Mouse (Mus musculus) MEL (cell line): ENCODE results near the gene Fam122a. TPM values are rescaled to one million over a fixed set of nuclear protein-coding genes. Genes with fewer than 3 reads are reported as not detected.

Source experiments
- DNase-seq: peaks from one replicate; pipeline ENCODE4 v3.0.0; 2011; ENCODE audit warnings: low read depth, low spot score
- H3K27ac ChIP-seq: 2 replicates; pipeline ENCODE4 v1.5.1; 2012; ENCODE audit warnings: low read depth, mild to moderate bottlenecking, control low read depth, low read length, moderate library complexity; ENCODE audit not compliant: control insufficient read depth
- H3K27me3 ChIP-seq, 2 experiments: fragments of 150-350 bp in 1 of 2; sonication (generic) in 1 of 2; 2 replicates each; pipeline ENCODE4 v1.6.1; 2012; ENCODE audit warnings: low read length in 2 of 2, mild to moderate bottlenecking in 2 of 2, improper control_type of control experiment in 1 of 2, moderate library complexity in 1 of 2; ENCODE audit not compliant: insufficient read depth in 2 of 2, control insufficient read depth in 1 of 2
- H3K36me3 ChIP-seq, 2 experiments: 2 replicates each; pipeline ENCODE4 v1.6.1; 2012 to 2014; ENCODE audit warnings: low read length in 2 of 2, improper control_type of control experiment in 1 of 2, inconsistent platforms in 1 of 2, mild to moderate bottlenecking in 1 of 2; ENCODE audit not compliant: insufficient read depth in 2 of 2, control insufficient read depth in 1 of 2
- H3K4me1 ChIP-seq, 2 experiments: fragments of 150-350 bp in 1 of 2; sonication (generic) in 1 of 2; 2 replicates each; pipeline ENCODE4 v1.6.1; 2012; ENCODE audit warnings: low read length in 2 of 2, improper control_type of control experiment in 1 of 2, mild to moderate bottlenecking in 1 of 2; ENCODE audit not compliant: insufficient read depth in 2 of 2, control insufficient read depth in 1 of 2
- H3K4me3 ChIP-seq, 2 experiments: fragments of 150-350 bp in 1 of 2; sonication (generic) in 1 of 2; 2 replicates each; pipeline ENCODE4 v1.5.1; 2012; ENCODE audit warnings: low read depth in 2 of 2, low read length in 2 of 2, mild to moderate bottlenecking in 2 of 2, moderate library complexity in 2 of 2, control low read depth in 1 of 2, improper control_type of control experiment in 1 of 2; ENCODE audit not compliant: control insufficient read depth in 1 of 2, insufficient read depth in 1 of 2
- H3K79me2 ChIP-seq: 2 replicates; pipeline ENCODE4 v1.6.1; 2012; ENCODE audit warnings: mild to moderate bottlenecking, low read length, moderate library complexity; ENCODE audit not compliant: control insufficient read depth, poor library complexity, insufficient read depth
- H3K9ac ChIP-seq: 2 replicates; pipeline ENCODE4 v1.6.1; 2012; ENCODE audit warnings: low read depth, mild to moderate bottlenecking, control low read depth, low read length, moderate library complexity; ENCODE audit not compliant: control insufficient read depth, poor library complexity, severe bottlenecking
- H3K9me3 ChIP-seq: fragments of 150-350 bp; sonication (generic); replicated peaks from 2 replicates; pipeline ENCODE4 v1.6.1; 2012; ENCODE audit warnings: mild to moderate bottlenecking, low read length, improper control_type of control experiment, moderate library complexity; ENCODE audit not compliant: insufficient read depth
- CTCF ChIP-seq, 3 experiments: IDR thresholded peaks in 2 of 3; conservative IDR thresholded peaks in 1 of 3; 2 replicates each; pipeline ENCODE4 v1.5.1; 2011 to 2012; ENCODE audit warnings: low read length in 3 of 3, low read depth in 2 of 3, mild to moderate bottlenecking in 2 of 3, improper control_type of control experiment in 1 of 3, inconsistent platforms in 1 of 3, mixed read lengths in 1 of 3, moderate library complexity in 1 of 3; ENCODE audit not compliant: control insufficient read depth in 1 of 3, insufficient read depth in 1 of 3, poor library complexity in 1 of 3, severe bottlenecking in 1 of 3
- ELF1 ChIP-seq: IDR thresholded peaks from 2 replicates; pipeline ENCODE4 v1.6.1; 2014; ENCODE audit warnings: low read depth, mild to moderate bottlenecking, inconsistent platforms, low read length, improper control_type of control experiment, moderate library complexity
- GATA1 ChIP-seq: IDR thresholded peaks from 2 replicates; pipeline ENCODE4 v1.6.1; 2011; ENCODE audit warnings: low read depth, low read length, improper control_type of control experiment
- HCFC1 ChIP-seq: IDR thresholded peaks from 2 replicates; pipeline ENCODE4 v1.6.1; 2012; ENCODE audit warnings: low read depth, mild to moderate bottlenecking, inconsistent platforms, low read length, improper control_type of control experiment, moderate library complexity
- KAT2A ChIP-seq: conservative IDR thresholded peaks from 2 replicates; pipeline ENCODE4 v1.6.1; 2012; ENCODE audit warnings: low read depth, low read length, improper control_type of control experiment, inconsistent platforms
- MAX ChIP-seq: IDR thresholded peaks from 2 replicates; pipeline ENCODE4 v1.6.1; 2011; ENCODE audit warnings: low read length, improper control_type of control experiment
- MYB ChIP-seq: IDR thresholded peaks from 2 replicates; pipeline ENCODE4 v1.6.1; 2011; ENCODE audit warnings: mild to moderate bottlenecking, low read depth, low read length, improper control_type of control experiment
- NELFE ChIP-seq: IDR thresholded peaks from 2 replicates; pipeline ENCODE4 v1.6.1; 2011; ENCODE audit warnings: low read depth, low read length, improper control_type of control experiment
- POLR2AphosphoS5 ChIP-seq: IDR thresholded peaks from 2 replicates; pipeline ENCODE4 v1.6.1; 2012; ENCODE audit warnings: low read depth, borderline replicate concordance, mild to moderate bottlenecking, inconsistent platforms, low read length, moderate library complexity, mixed read lengths
- RAD21 ChIP-seq: IDR thresholded peaks from 2 replicates; pipeline ENCODE4 v1.6.1; 2011; ENCODE audit warnings: mild to moderate bottlenecking, low read depth, low read length, improper control_type of control experiment
- SIN3A ChIP-seq: IDR thresholded peaks from 2 replicates; pipeline ENCODE4 v1.6.1; 2012; ENCODE audit warnings: low read length, improper control_type of control experiment, inconsistent platforms
- TAL1 ChIP-seq: IDR thresholded peaks from 2 replicates; pipeline ENCODE4 v1.6.1; 2012; ENCODE audit warnings: mild to moderate bottlenecking, inconsistent platforms, low read length, moderate library complexity, mixed read lengths
- TBP ChIP-seq: IDR thresholded peaks from 2 replicates; pipeline ENCODE4 v1.8.0; 2011; ENCODE audit warnings: low read depth, low read length, improper control_type of control experiment
- TCF12 ChIP-seq: IDR thresholded peaks from 2 replicates; pipeline ENCODE4 v1.6.1; 2014; ENCODE audit warnings: low read depth, mild to moderate bottlenecking, inconsistent platforms, low read length, improper control_type of control experiment, moderate library complexity
- UBTF ChIP-seq: IDR thresholded peaks from 2 replicates; pipeline ENCODE4 v1.6.1; 2012; ENCODE audit warnings: low read depth, mild to moderate bottlenecking, inconsistent platforms, low read length, improper control_type of control experiment, moderate library complexity, borderline replicate concordance; ENCODE audit not compliant: insufficient read depth
- ZKSCAN1 ChIP-seq: IDR thresholded peaks from 2 replicates; pipeline ENCODE4 v1.6.1; 2012; ENCODE audit warnings: low read depth, mild to moderate bottlenecking, inconsistent platforms, low read length, improper control_type of control experiment, moderate library complexity
- polyA plus RNA-seq, 2 experiments: library from polyadenylated mRNA; stranded (reverse) in 1 of 2; unstranded in 1 of 2; fragments of >175 nt in 1 of 2; fragments of >200 nt in 1 of 2; gene quantifications; 2 replicates each; pipeline versions ENCODE4 v1.2.1 to v1.2.4; 2012; ENCODE audit warnings: low replicate concordance in 2 of 2, low read depth in 1 of 2; ENCODE audit not compliant: insufficient read length in 2 of 2, insufficient read depth in 1 of 2, missing spikeins in 1 of 2
- total RNA-seq: library from RNA; depleted of rRNA; stranded (reverse); fragments of 300-350 nt; gene quantifications from 2 replicates; pipeline ENCODE4 v1.2.3, GENCODE M21; 2012

Fam122a gene
- total and polyA plus RNA-seq, 3 experiments: 4.5 to 38.4 TPM; not detected in 1

- no peak overlapping the region for H3K4me3 ChIP-seq
- peaks cover 5 to 12% of the 10 kb centered on the region in 2 experiments; a peak in 3 of 4 replicates for H3K4me1 ChIP-seq
- peaks cover 0 to 12% of the 10 kb centered on the region in 2 experiments; a peak in 2 of 4 replicates for H3K36me3 ChIP-seq
- no peaks in the 10 kb centered on the region for H3K79me2 ChIP-seq
- H3K9ac ChIP-seq: no peak overlapping the region
- no peak for DNase-seq
- TF ChIP-seq CTCF (IDR thresholded peaks at IDR 0.05 in 2 of 3, conservative IDR thresholded peaks at IDR 0.05 in 1 of 3; ENCODE audit: control insufficient read depth in 1 of 3, insufficient read depth in 1 of 3, low read depth in 2 of 3, low read length in 3 of 3, poor library complexity in 1 of 3, severe bottlenecking in 1 of 3) (no peak), POLR2AphosphoS5 (no peak), HCFC1 (no peak), KAT2A (no peak), UBTF (no peak), SIN3A (no peak), TAL1 (no peak), NELFE (no peak), GATA1 (no peak), ELF1 (no peak), RAD21 (no peak), MYB (no peak), ZKSCAN1 (no peak), TBP (no peak)
- TF ChIP-seq, all 39 proteins: peak for 0
- no peaks in the 10 kb centered on the region for H3K9me3 ChIP-seq
- no peaks in the 10 kb centered on the region for H3K27me3 ChIP-seq
- H3K27ac ChIP-seq: no peak overlapping the region
These were observed 41.2 kb upstream of the Fam122a start for GRCm38 (mm10) chr19:24518384-24518783.

DNA sequence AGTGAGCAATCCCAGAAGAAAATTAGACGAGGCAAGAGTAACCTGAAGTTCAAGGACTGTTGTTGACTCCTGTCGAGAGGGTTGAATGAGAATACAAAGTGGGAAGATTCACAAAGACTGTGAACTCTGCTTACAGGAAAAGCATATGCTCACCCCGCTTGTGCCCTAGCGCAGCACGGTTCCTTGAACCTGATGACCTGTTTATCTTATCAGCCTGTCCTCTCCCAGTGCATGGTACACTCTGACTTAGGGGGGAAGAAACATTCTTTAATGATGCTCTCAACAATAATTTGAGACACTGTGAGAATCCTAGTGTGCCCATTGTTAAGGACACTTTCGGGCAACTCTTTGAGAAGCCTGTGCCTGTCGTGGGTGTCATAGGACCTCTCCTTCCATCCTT, 39.9 kb upstream of the Fam122a start:
- Histone ChIP-seq H3K27me3 (no peaks in the 10 kb centered on the region), H3K27ac (no peak overlapping the region), H3K9me3 (no peaks in the 10 kb centered on the region), H3K9ac (no peak overlapping the region), H3K79me2 (no peaks in the 10 kb centered on the region), H3K4me1 (peaks cover 5 to 23% of the 10 kb centered on the region in 2 experiments; a peak in 3 of 4 replicates), H3K4me3 (no peak overlapping the region), H3K36me3 (peaks cover 0 to 17% of the 10 kb centered on the region in 2 experiments; a peak in 2 of 4 replicates)
- DNase-seq: no peak
- TF ChIP-seq GATA1 (peak; percentile 48; the same call in 1 of the 2 replicates), KAT2A (no peak)

DNA sequence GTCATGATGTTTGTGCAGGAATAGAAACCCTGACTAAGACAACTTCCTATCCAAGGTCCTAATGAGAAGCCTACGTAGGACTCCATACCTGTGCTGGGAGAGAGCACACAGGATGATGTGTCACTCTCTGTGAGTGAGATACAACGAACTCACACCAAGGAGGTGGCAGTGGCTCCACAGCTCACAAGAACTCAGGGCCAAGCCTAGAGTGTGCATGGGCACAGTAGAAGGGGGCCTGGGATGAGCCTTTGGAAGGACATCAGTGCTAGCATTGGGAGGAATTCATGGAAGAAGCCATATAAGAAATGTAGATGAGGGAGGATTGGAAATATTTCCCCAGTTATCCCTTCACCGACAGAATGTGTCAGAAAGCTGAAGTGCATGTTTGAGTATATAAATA, 38.8 kb upstream of the Fam122a start:
- no peak overlapping the region for H3K9ac ChIP-seq
- no peaks in the 10 kb centered on the region for H3K9me3 ChIP-seq
- no peak for DNase-seq
- no peak overlapping the region for H3K4me3 ChIP-seq
- H3K79me2 ChIP-seq: no peaks in the 10 kb centered on the region
- no peak overlapping the region for H3K27ac ChIP-seq
- peaks cover 0 to 17% of the 10 kb centered on the region in 2 experiments; a peak in 2 of 4 replicates for H3K36me3 ChIP-seq
- H3K27me3 ChIP-seq: no peaks in the 10 kb centered on the region
- peaks cover 5 to 23% of the 10 kb centered on the region in 2 experiments; a peak in 3 of 4 replicates for H3K4me1 ChIP-seq
- TF ChIP-seq TCF12 (no peak), MAX (no peak)
- TF ChIP-seq, all 39 proteins: peak for 0
